Mouse (Mus musculus) natural killer cell, adult 2 months (primary cell): ENCODE data around the gene Gm6993.

Experiments used
- DNase-seq, 2 experiments: peaks; one replicate each; pipeline ENCODE4 v3.0.0; 2022; ENCODE audit warnings: low spot score in 2 of 2

The Gm6993 gene

GRCm38 (mm10) chr12:31239798-31240197, 772 bp upstream of the Gm6993 start:
- DNase-seq = no peak

GRCm38 (mm10) chr12:31241595-31242342, 1.2 kb downstream of the Gm6993 start:
- DNase-seq = no peak

GRCm38 (mm10) chr12:31244001-31244400, 3.4 kb downstream of the Gm6993 start:
- DNase-seq = no peak

- no peak for DNase-seq
Measured at GRCm38 (mm10) chr12:31244691-31245090, 4.1 kb downstream of the Gm6993 start.

- DNase-seq = no peak
Measured at GRCm38 (mm10) chr12:31246153-31246552, 5.6 kb downstream of the Gm6993 start.

- DNase-seq = no peak
Measured at GRCm38 (mm10) chr12:31246615-31247014, 6.0 kb downstream of the Gm6993 start.

GRCm38 (mm10) chr12:31248165-31248564, 7.6 kb downstream of the Gm6993 start:
- DNase-seq = no peak

- no peak for DNase-seq
Measured at GRCm38 (mm10) chr12:31248681-31249080, 8.1 kb downstream of the Gm6993 start.

GRCm38 (mm10) chr12:31252259-31252658, 11.7 kb downstream of the Gm6993 start:
- no peak for DNase-seq

GRCm38 (mm10) chr12:31254978-31255377, 14.4 kb downstream of the Gm6993 start:
- DNase-seq = no peak

- DNase-seq = no peak
Measured at GRCm38 (mm10) chr12:31256121-31256903, 15.7 kb downstream of the Gm6993 start.

GRCm38 (mm10) chr12:31261882-31262281, 21.3 kb downstream of the Gm6993 start:
- no peak for DNase-seq

- no peak for DNase-seq
Measured at GRCm38 (mm10) chr12:31263921-31264320, 23.4 kb downstream of the Gm6993 start.

GRCm38 (mm10) chr12:31265005-31265721, 24.6 kb downstream of the Gm6993 start, which contains the start of gene Lamb1:
Lamb1 (plus strand) TSS chr12:31265234.
- DNase-seq = no peak

- DNase-seq = no peak
Measured at GRCm38 (mm10) chr12:31265722-31266431, 25.3 kb downstream of the Gm6993 start.

GRCm38 (mm10) chr12:31266686-31267085, 26.1 kb downstream of the Gm6993 start:
- no peak for DNase-seq

GRCm38 (mm10) chr12:31267363-31267762, 26.8 kb downstream of the Gm6993 start:
- DNase-seq = no peak

GRCm38 (mm10) chr12:31268315-31268714, 27.7 kb downstream of the Gm6993 start:
- DNase-seq = no peak

GRCm38 (mm10) chr12:31269020-31269597, 28.5 kb downstream of the Gm6993 start:
- no peak for DNase-seq

GRCm38 (mm10) chr12:31270361-31270760, 29.8 kb downstream of the Gm6993 start:
- no peak for DNase-seq

- DNase-seq = no peak
Measured at GRCm38 (mm10) chr12:31270776-31271175, 30.2 kb downstream of the Gm6993 start.
